Mouse (Mus musculus): ENCODE measurements around the gene Klhl8. TPM values are rescaled to one million over a fixed set of nuclear protein-coding genes. Genes with fewer than 3 reads are reported as not detected.
A peak's percentile ranks its signal among the peaks of the same experiment; 100 is the strongest.

Gene Klhl8
- polyA plus RNA-seq, 1 experiment from 2014 or later: 13.3 TPM

GRCm38 (mm10) chr5:103845418-103846153, 65.5 kb downstream of the Klhl8 start:
- H3K9ac ChIP-seq (ENCODE audit: low read depth, low read length): no peak overlapping the region
- H3K4me1 ChIP-seq (ENCODE audit: control insufficient read depth, insufficient read depth, low read length): peaks cover 21% of the 10 kb centered on the region
- peak; percentile 34; the same call in 1 of the 2 replicates for ATAC-seq (ENCODE audit: low FRiP score, low TSS enrichment)
- no peak overlapping the region for H3K4me3 ChIP-seq (ENCODE audit: low read length)
- H3K4me2 ChIP-seq (replicated peaks; ENCODE audit: low read depth, low read length): no peak overlapping the region
- H3K9me3 ChIP-seq (ENCODE audit: control insufficient read depth, low read length): no peaks in the 10 kb centered on the region
- WGBS: 44% methylated on average over 19 of the region's 19 CpGs
- H3K27ac ChIP-seq (ENCODE audit: low read depth, low read length): no peak overlapping the region
- no peaks in the 10 kb centered on the region for H3K27me3 ChIP-seq (ENCODE audit: control insufficient read depth, insufficient read depth, low read length)
- H3K36me3 ChIP-seq (ENCODE audit: control insufficient read depth, insufficient read depth, low read length): peaks cover 25% of the 10 kb centered on the region

- no peak overlapping the region for H3K9ac ChIP-seq (ENCODE audit: low read depth, low read length)
- no peaks in the 10 kb centered on the region for H3K9me3 ChIP-seq (ENCODE audit: control insufficient read depth, low read length)
- no peak for ATAC-seq (ENCODE audit: low FRiP score, low TSS enrichment)
- no peak overlapping the region for H3K4me3 ChIP-seq (ENCODE audit: low read length)
- H3K4me1 ChIP-seq (ENCODE audit: control insufficient read depth, insufficient read depth, low read length): peaks cover 25% of the 10 kb centered on the region
- 29% methylated on average over 1 of the region's 1 CpGs for WGBS
- no peaks in the 10 kb centered on the region for H3K27me3 ChIP-seq (ENCODE audit: control insufficient read depth, insufficient read depth, low read length)
- no peak overlapping the region for H3K4me2 ChIP-seq (replicated peaks; ENCODE audit: low read depth, low read length)
- H3K36me3 ChIP-seq (ENCODE audit: control insufficient read depth, insufficient read depth, low read length): peaks cover 16% of the 10 kb centered on the region
- no peak overlapping the region for H3K27ac ChIP-seq (ENCODE audit: low read depth, low read length)
Measured at GRCm38 (mm10) chr5:103843938-103844337, 67.1 kb downstream of the Klhl8 start.

GRCm38 (mm10) chr5:103839265-103839626, 71.8 kb downstream of the Klhl8 start:
- no peaks in the 10 kb centered on the region for H3K9me3 ChIP-seq (ENCODE audit: control insufficient read depth, low read length)
- no peak overlapping the region for H3K4me3 ChIP-seq (ENCODE audit: low read length)
- no peak overlapping the region for H3K27ac ChIP-seq (ENCODE audit: low read depth, low read length)
- H3K36me3 ChIP-seq (ENCODE audit: control insufficient read depth, insufficient read depth, low read length): peaks cover 17% of the 10 kb centered on the region
- 78% methylated on average over 3 of the region's 3 CpGs for WGBS
- no peak for ATAC-seq (ENCODE audit: low FRiP score, low TSS enrichment)
- no peak overlapping the region for H3K4me2 ChIP-seq (replicated peaks; ENCODE audit: low read depth, low read length)
- peaks cover 16% of the 10 kb centered on the region; the same call in 1 of the 2 replicates for H3K4me1 ChIP-seq (ENCODE audit: control insufficient read depth, insufficient read depth, low read length)
- H3K9ac ChIP-seq (ENCODE audit: low read depth, low read length): no peak overlapping the region
- no peaks in the 10 kb centered on the region for H3K27me3 ChIP-seq (ENCODE audit: control insufficient read depth, insufficient read depth, low read length)

GRCm38 (mm10) chr5:103838550-103839264, 72.4 kb downstream of the Klhl8 start:
- no peak for ATAC-seq (ENCODE audit: low FRiP score, low TSS enrichment)
- Histone ChIP-seq H3K9ac (ENCODE audit: low read depth, low read length) (no peak overlapping the region), H3K9me3 (ENCODE audit: control insufficient read depth, low read length) (no peaks in the 10 kb centered on the region), H3K27me3 (ENCODE audit: control insufficient read depth, insufficient read depth, low read length) (no peaks in the 10 kb centered on the region), H3K4me3 (ENCODE audit: low read length) (no peak overlapping the region), H3K27ac (ENCODE audit: low read depth, low read length) (no peak overlapping the region), H3K4me1 (ENCODE audit: control insufficient read depth, insufficient read depth, low read length) (peaks cover 16% of the 10 kb centered on the region; the same call in 1 of the 2 replicates), H3K4me2 (replicated peaks; ENCODE audit: low read depth, low read length) (no peak overlapping the region), H3K36me3 (ENCODE audit: control insufficient read depth, insufficient read depth, low read length) (peaks cover 22% of the 10 kb centered on the region)
- WGBS: 90% methylated on average over 15 of the region's 15 CpGs

- 39% methylated on average over 10 of the region's 11 CpGs for WGBS
- ATAC-seq (ENCODE audit: low FRiP score, low TSS enrichment): peak; percentile 85
- no peak overlapping the region for H3K4me2 ChIP-seq (replicated peaks; ENCODE audit: low read depth, low read length)
- H3K9me3 ChIP-seq (ENCODE audit: control insufficient read depth, low read length): no peaks in the 10 kb centered on the region
- H3K4me1 ChIP-seq (ENCODE audit: control insufficient read depth, insufficient read depth, low read length): peaks cover 16% of the 10 kb centered on the region; the same call in 1 of the 2 replicates
- H3K9ac ChIP-seq (ENCODE audit: low read depth, low read length): no peak overlapping the region
- H3K27ac ChIP-seq (ENCODE audit: low read depth, low read length): peak overlapping the region; percentile 27; the same call in 1 of the 2 replicates
- H3K36me3 ChIP-seq (ENCODE audit: control insufficient read depth, insufficient read depth, low read length): peaks cover 14% of the 10 kb centered on the region
- H3K27me3 ChIP-seq (ENCODE audit: control insufficient read depth, insufficient read depth, low read length): no peaks in the 10 kb centered on the region
- no peak overlapping the region for H3K4me3 ChIP-seq (ENCODE audit: low read length)
Measured at GRCm38 (mm10) chr5:103836148-103836784, 74.8 kb downstream of the Klhl8 start.

- Histone ChIP-seq H3K4me3 (ENCODE audit: low read length) (no peak overlapping the region), H3K27me3 (ENCODE audit: control insufficient read depth, insufficient read depth, low read length) (no peaks in the 10 kb centered on the region), H3K36me3 (ENCODE audit: control insufficient read depth, insufficient read depth, low read length) (peaks cover 14% of the 10 kb centered on the region), H3K4me2 (replicated peaks; ENCODE audit: low read depth, low read length) (no peak overlapping the region), H3K4me1 (ENCODE audit: control insufficient read depth, insufficient read depth, low read length) (peaks cover 16% of the 10 kb centered on the region; the same call in 1 of the 2 replicates), H3K9ac (ENCODE audit: low read depth, low read length) (no peak overlapping the region), H3K27ac (ENCODE audit: low read depth, low read length) (peak overlapping the region; percentile 27; the same call in 1 of the 2 replicates), H3K9me3 (ENCODE audit: control insufficient read depth, low read length) (no peaks in the 10 kb centered on the region)
- 69% methylated on average over 15 of the region's 15 CpGs for WGBS
- 0 out of 2 replicates have a peak, but pooled peaks have one; percentile 9 for ATAC-seq (ENCODE audit: low FRiP score, low TSS enrichment)
Measured at GRCm38 (mm10) chr5:103835471-103836147, 75.5 kb downstream of the Klhl8 start.

GRCm38 (mm10) chr5:103830886-103831285, 80.2 kb downstream of the Klhl8 start:
- H3K27ac ChIP-seq (ENCODE audit: low read depth, low read length): no peak overlapping the region
- H3K36me3 ChIP-seq (ENCODE audit: control insufficient read depth, insufficient read depth, low read length): peaks cover 25% of the 10 kb centered on the region
- WGBS: 87% methylated on average over 1 of the region's 1 CpGs
- H3K4me3 ChIP-seq (ENCODE audit: low read length): no peak overlapping the region
- no peaks in the 10 kb centered on the region for H3K27me3 ChIP-seq (ENCODE audit: control insufficient read depth, insufficient read depth, low read length)
- no peak overlapping the region for H3K4me2 ChIP-seq (replicated peaks; ENCODE audit: low read depth, low read length)
- no peaks in the 10 kb centered on the region for H3K9me3 ChIP-seq (ENCODE audit: control insufficient read depth, low read length)
- H3K4me1 ChIP-seq (ENCODE audit: control insufficient read depth, insufficient read depth, low read length): peaks cover 23% of the 10 kb centered on the region
- ATAC-seq (ENCODE audit: low FRiP score, low TSS enrichment): no peak
- no peak overlapping the region for H3K9ac ChIP-seq (ENCODE audit: low read depth, low read length)

- no peak overlapping the region for H3K4me2 ChIP-seq (replicated peaks; ENCODE audit: low read depth, low read length)
- H3K4me3 ChIP-seq (ENCODE audit: low read length): no peak overlapping the region
- 25% methylated on average over 12 of the region's 12 CpGs for WGBS
- peaks cover 21% of the 10 kb centered on the region for H3K36me3 ChIP-seq (ENCODE audit: control insufficient read depth, insufficient read depth, low read length)
- peak; percentile 70 for ATAC-seq (ENCODE audit: low FRiP score, low TSS enrichment)
- H3K4me1 ChIP-seq (ENCODE audit: control insufficient read depth, insufficient read depth, low read length): peaks cover 17% of the 10 kb centered on the region; the same call in 1 of the 2 replicates
- H3K27me3 ChIP-seq (ENCODE audit: control insufficient read depth, insufficient read depth, low read length): no peaks in the 10 kb centered on the region
- H3K9ac ChIP-seq (ENCODE audit: low read depth, low read length): no peak overlapping the region
- no peak overlapping the region for H3K27ac ChIP-seq (ENCODE audit: low read depth, low read length)
- H3K9me3 ChIP-seq (ENCODE audit: control insufficient read depth, low read length): no peaks in the 10 kb centered on the region
Measured at GRCm38 (mm10) chr5:103829158-103829557, 81.9 kb downstream of the Klhl8 start.

Data from kidney, embryonic 14.5 days (tissue).